Mouse (Mus musculus) heart, embryonic 15.5 days (tissue): ENCODE measurements around the gene Il31ra. TPM values are rescaled to one million over a fixed set of nuclear protein-coding genes. Genes with fewer than 3 reads are reported as not detected.
"Not testable (repeated sequence)": the region's sequence is repeated elsewhere in the genome, so short reads cannot be mapped to it uniquely, and the experiment has no call there.

ENCODE experiments used
- ATAC-seq: fragments of 200-750 bp; cut with Nextera tagmentation; replicated peaks from 2 replicates; pipeline ENCODE4 v1.8.0; 2017; ENCODE audit warnings: low read depth, moderate TSS enrichment; ENCODE audit not compliant: insufficient number of reproducible peaks, insufficient read depth, low FRiP score
- H3K27ac ChIP-seq: fragments of 300-500 bp; sonication (generic); 2 replicates; pipeline ENCODE4 v1.5.1; 2015; ENCODE audit warnings: mild to moderate bottlenecking, inconsistent platforms
- H3K27me3 ChIP-seq: fragments of 300-500 bp; sonication (generic); 2 replicates; pipeline ENCODE4 v1.6.1; 2015; ENCODE audit warnings: inconsistent platforms
- H3K36me3 ChIP-seq: fragments of 300-500 bp; sonication (generic); 2 replicates; pipeline ENCODE4 v1.6.1; 2015; ENCODE audit warnings: mild to moderate bottlenecking, inconsistent platforms
- H3K4me1 ChIP-seq: fragments of 300-500 bp; sonication (generic); replicated peaks from 2 replicates; pipeline ENCODE4 v1.6.1; 2015; ENCODE audit warnings: inconsistent platforms
- H3K4me2 ChIP-seq: fragments of 300-500 bp; sonication (generic); 2 replicates; pipeline ENCODE4 v1.6.1; 2015; ENCODE audit warnings: inconsistent platforms, mild to moderate bottlenecking, moderate library complexity
- H3K4me3 ChIP-seq: fragments of 300-500 bp; sonication (generic); 2 replicates; pipeline ENCODE4 v1.5.1; 2015; ENCODE audit warnings: mild to moderate bottlenecking, inconsistent platforms
- H3K9ac ChIP-seq: fragments of 300-500 bp; sonication (generic); 2 replicates; pipeline ENCODE4 v1.6.1; 2015; ENCODE audit warnings: mild to moderate bottlenecking, inconsistent platforms
- H3K9me3 ChIP-seq: fragments of 300-500 bp; sonication (generic); replicated peaks from 2 replicates; pipeline ENCODE4 v1.6.1; 2016; ENCODE audit warnings: inconsistent platforms
- WGBS: fragments of 180-500 bp; shearing (Covaris S2); methylation state at CpG from one replicate; pipeline ENCODE4 v1.1.7; 2015; ENCODE audit warnings: mixed read lengths; 5-methylcytosine and 5-hydroxymethylcytosine counted together
- polyA plus RNA-seq: library from polyadenylated mRNA; unstranded; fragments of >200 nt; fragmentation: Nextera tagmentation; extraction: Ambion mirVana; gene quantifications from 2 replicates; pipeline ENCODE4 v1.2.1, GENCODE M21; 2015

Il31ra gene
- polyA plus RNA-seq, result 0.19 and 0.28 TPM in 2 replicates

DNA sequence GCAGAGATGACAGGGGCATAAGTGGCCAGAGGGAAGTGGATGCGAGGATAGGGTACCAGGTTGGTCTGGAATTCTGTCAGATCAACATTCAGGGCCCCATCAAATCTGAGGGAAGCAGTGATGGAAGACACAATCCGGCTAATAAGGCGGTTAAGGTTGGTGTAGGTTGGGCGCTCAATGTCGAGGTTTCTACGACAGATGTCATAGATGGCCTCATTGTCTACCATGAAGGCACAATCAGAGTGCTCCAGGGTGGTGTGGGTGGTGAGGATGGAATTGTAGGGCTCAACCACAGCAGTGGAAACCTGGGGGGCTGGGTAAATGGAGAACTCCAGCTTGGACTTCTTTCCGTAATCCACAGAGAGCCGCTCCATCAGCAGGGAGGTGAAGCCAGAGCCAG, at the start of gene Il31ra:
Il31ra (minus strand) TSS at position 101 of the 400 bp plus-strand sequence.
- not testable (repeated sequence) for H3K27ac ChIP-seq, ATAC-seq
- 94% methylated on average over 6 of the region's 8 CpGs for WGBS

GRCm38 (mm10) chr13:112642897-112643296, 48.7 kb upstream of the Il31ra start:
- H3K4me3 ChIP-seq, result no peak overlapping the region
- H3K4me2 ChIP-seq, result no peak overlapping the region
- H3K4me1 ChIP-seq, result no peaks in the 10 kb centered on the region
- WGBS, result 80% methylated on average over 3 of the region's 3 CpGs
- no peaks in the 10 kb centered on the region for H3K36me3 ChIP-seq
- no peaks in the 10 kb centered on the region for H3K9me3 ChIP-seq
- no peak for ATAC-seq
- H3K9ac ChIP-seq, result no peak overlapping the region
- no peaks in the 10 kb centered on the region for H3K27me3 ChIP-seq
- no peak overlapping the region for H3K27ac ChIP-seq

More for the DNA sequence above, at the start of gene Il31ra:
- H3K4me1 ChIP-seq, H3K4me2 ChIP-seq, H3K36me3 ChIP-seq, H3K27me3 ChIP-seq, H3K9ac ChIP-seq, H3K9me3 ChIP-seq, H3K4me3 ChIP-seq: not testable (repeated sequence)

- H3K4me3 ChIP-seq, result no peak overlapping the region
- no peak for ATAC-seq
- H3K36me3 ChIP-seq, result no peaks in the 10 kb centered on the region
- no peaks in the 10 kb centered on the region for H3K9me3 ChIP-seq
- no peaks in the 10 kb centered on the region for H3K27me3 ChIP-seq
- H3K9ac ChIP-seq, result no peak overlapping the region
- H3K4me1 ChIP-seq, result no peaks in the 10 kb centered on the region
- 64% methylated on average over 4 of the region's 4 CpGs for WGBS
- H3K4me2 ChIP-seq, result no peak overlapping the region
- no peak overlapping the region for H3K27ac ChIP-seq
These were observed 45.0 kb upstream of the Il31ra start for GRCm38 (mm10) chr13:112639111-112639510.

GRCm38 (mm10) chr13:112636498-112636897, 42.3 kb upstream of the Il31ra start:
- no peak overlapping the region for H3K4me3 ChIP-seq
- no peaks in the 10 kb centered on the region for H3K9me3 ChIP-seq
- no peaks in the 10 kb centered on the region for H3K4me1 ChIP-seq
- H3K27ac ChIP-seq, result no peak overlapping the region
- ATAC-seq, result no peak
- 33% methylated on average over 3 of the region's 3 CpGs for whole genome bisulfite sequencing
- H3K9ac ChIP-seq, result no peak overlapping the region
- H3K27me3 ChIP-seq, result no peaks in the 10 kb centered on the region
- no peaks in the 10 kb centered on the region for H3K36me3 ChIP-seq
- no peak overlapping the region for H3K4me2 ChIP-seq

- 60% methylated on average over 7 of the region's 7 CpGs for WGBS
- Histone ChIP-seq H3K4me2 (no peak overlapping the region), H3K4me3 (no peak overlapping the region), H3K9ac (no peak overlapping the region), H3K27ac (no peak overlapping the region), H3K4me1 (no peaks in the 10 kb centered on the region), H3K36me3 (no peaks in the 10 kb centered on the region), H3K9me3 (no peaks in the 10 kb centered on the region), H3K27me3 (no peaks in the 10 kb centered on the region)
- no peak for ATAC-seq
These were observed 41.1 kb upstream of the Il31ra start for GRCm38 (mm10) chr13:112635174-112635837.

GRCm38 (mm10) chr13:112625566-112625965, 31.4 kb upstream of the Il31ra start:
- Histone ChIP-seq H3K4me3 (no peak overlapping the region), H3K36me3 (no peaks in the 10 kb centered on the region), H3K9me3 (no peaks in the 10 kb centered on the region), H3K4me2 (no peak overlapping the region), H3K27me3 (no peaks in the 10 kb centered on the region), H3K4me1 (no peaks in the 10 kb centered on the region), H3K9ac (no peak overlapping the region), H3K27ac (no peak overlapping the region)
- no peak for ATAC-seq

- Histone ChIP-seq H3K4me2 (no peak overlapping the region), H3K4me1 (no peaks in the 10 kb centered on the region), H3K9me3 (no peaks in the 10 kb centered on the region), H3K9ac (no peak overlapping the region), H3K36me3 (no peaks in the 10 kb centered on the region), H3K27ac (no peak overlapping the region), H3K27me3 (no peaks in the 10 kb centered on the region), H3K4me3 (no peak overlapping the region)
- 65% methylated on average over 3 of the region's 3 CpGs for WGBS
- no peak for ATAC-seq
These were observed 30.5 kb upstream of the Il31ra start for GRCm38 (mm10) chr13:112624622-112625021.

DNA sequence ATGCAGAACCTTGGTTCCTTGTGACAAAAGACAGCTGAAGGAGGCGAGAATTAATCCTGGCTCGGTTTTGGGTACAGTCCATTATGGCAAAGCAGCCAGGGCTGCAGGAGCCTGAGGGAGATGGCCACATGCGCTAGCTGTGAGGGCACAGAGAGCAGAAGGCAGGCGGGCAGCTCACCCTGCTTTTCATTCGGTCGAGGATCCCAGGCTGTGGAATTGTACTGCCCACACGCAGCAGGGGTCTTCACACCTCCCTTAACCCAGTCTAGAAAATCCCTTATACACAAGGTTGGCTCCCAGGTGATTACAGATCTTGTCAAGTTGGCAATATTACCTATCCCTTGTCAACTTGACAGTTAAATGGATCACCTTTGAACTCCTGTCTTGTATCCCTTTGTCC, 29.5 kb upstream of the Il31ra start:
- Histone ChIP-seq H3K27ac (no peak overlapping the region), H3K36me3 (no peaks in the 10 kb centered on the region), H3K9me3 (no peaks in the 10 kb centered on the region), H3K9ac (no peak overlapping the region), H3K4me3 (no peak overlapping the region), H3K27me3 (no peaks in the 10 kb centered on the region), H3K4me2 (no peak overlapping the region), H3K4me1 (no peaks in the 10 kb centered on the region)
- 59% methylated on average over 7 of the region's 7 CpGs for WGBS
- no peak for ATAC-seq

GRCm38 (mm10) chr13:112621592-112621991, 27.4 kb upstream of the Il31ra start:
- WGBS, result 73% methylated on average over 3 of the region's 3 CpGs

DNA sequence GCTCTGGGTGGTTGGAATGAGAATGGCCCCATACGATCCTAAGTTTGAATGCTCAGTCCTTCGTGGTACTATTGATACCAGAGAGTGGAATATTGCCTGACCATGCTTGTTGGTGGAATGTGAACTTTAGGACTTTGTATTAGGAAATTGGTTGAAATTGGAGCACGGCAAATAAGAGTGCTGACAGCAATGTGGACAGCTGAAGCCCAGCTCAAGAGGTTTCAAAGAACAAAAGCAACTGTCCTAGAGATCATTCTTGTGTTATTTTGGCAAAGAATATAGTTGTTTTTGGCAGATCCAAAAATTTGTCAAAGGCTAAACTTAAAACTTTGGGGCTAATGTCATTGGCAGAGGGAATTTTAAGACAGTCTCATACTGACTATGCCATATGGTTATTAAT, 14.4 kb upstream of the Il31ra start:
- Histone ChIP-seq H3K36me3 (no peaks in the 10 kb centered on the region), H3K9me3 (no peaks in the 10 kb centered on the region), H3K27me3 (no peaks in the 10 kb centered on the region), H3K27ac (no peak overlapping the region), H3K9ac (no peak overlapping the region), H3K4me2 (no peak overlapping the region), H3K4me3 (no peak overlapping the region), H3K4me1 (no peaks in the 10 kb centered on the region)
- WGBS, result 84% methylated on average over 3 of the region's 3 CpGs
- no peak for ATAC-seq

More at GRCm38 (mm10) chr13:112621592-112621991, 27.4 kb upstream of the Il31ra start:
- no peaks in the 10 kb centered on the region for H3K9me3 ChIP-seq
- no peak for ATAC-seq
- no peak overlapping the region for H3K4me2 ChIP-seq
- no peak overlapping the region for H3K9ac ChIP-seq
- H3K4me1 ChIP-seq, result no peaks in the 10 kb centered on the region
- no peak overlapping the region for H3K27ac ChIP-seq
- H3K27me3 ChIP-seq, result no peaks in the 10 kb centered on the region
- no peak overlapping the region for H3K4me3 ChIP-seq
- H3K36me3 ChIP-seq, result no peaks in the 10 kb centered on the region

DNA sequence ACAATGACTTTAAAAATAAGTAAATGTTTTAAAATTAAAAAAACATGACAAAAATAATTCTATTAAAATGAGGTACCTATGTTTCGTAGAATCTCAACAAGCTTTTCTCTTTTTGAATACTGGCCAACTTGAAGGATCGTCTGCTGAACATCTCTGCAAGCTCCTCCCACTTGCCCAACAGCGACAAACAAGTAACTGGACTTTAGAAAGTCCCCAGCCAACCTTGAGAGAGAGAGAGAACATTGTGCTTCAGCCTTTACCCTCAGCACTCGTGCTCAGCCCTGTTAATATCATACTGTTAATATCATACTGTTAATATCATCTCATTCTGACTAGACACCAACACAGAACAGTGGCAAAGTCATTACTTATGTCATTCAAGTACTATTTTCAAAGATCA, 10.3 kb upstream of the Il31ra start:
- H3K9me3 ChIP-seq, result no peaks in the 10 kb centered on the region
- no peak for ATAC-seq
- H3K4me3 ChIP-seq, result no peak overlapping the region
- H3K4me2 ChIP-seq, result no peak overlapping the region
- H3K36me3 ChIP-seq, result no peaks in the 10 kb centered on the region
- no peaks in the 10 kb centered on the region for H3K4me1 ChIP-seq
- no peaks in the 10 kb centered on the region for H3K27me3 ChIP-seq
- H3K9ac ChIP-seq, result no peak overlapping the region
- H3K27ac ChIP-seq, result no peak overlapping the region
- WGBS, result 58% methylated on average over 4 of the region's 4 CpGs

GRCm38 (mm10) chr13:112603839-112604238, 9.7 kb upstream of the Il31ra start:
- no peaks in the 10 kb centered on the region for H3K9me3 ChIP-seq
- no peak overlapping the region for H3K4me2 ChIP-seq
- no peak overlapping the region for H3K9ac ChIP-seq
- H3K27me3 ChIP-seq, result no peaks in the 10 kb centered on the region
- H3K27ac ChIP-seq, result no peak overlapping the region
- H3K4me1 ChIP-seq, result no peaks in the 10 kb centered on the region
- no peak overlapping the region for H3K4me3 ChIP-seq
- no peak for ATAC-seq
- 63% methylated on average over 1 of the region's 1 CpGs for WGBS
- H3K36me3 ChIP-seq, result no peaks in the 10 kb centered on the region
